Mouse (Mus musculus): ENCODE measurements around the gene Cyp1a1. TPM values are rescaled to one million over a fixed set of nuclear protein-coding genes. Genes with fewer than 3 reads are reported as not detected.

Cyp1a1 gene
- total RNA-seq (2022): under 1 TPM; 0.14 to 0.25 (median 0.19) TPM

- no peak for DNase-seq (ENCODE audit: low spot score in 2 of 2)
Measured at GRCm38 (mm10) chr9:57687751-57688150, at the start of gene Cyp1a1. Gene Cyp1a1, plus strand, starts transcription at chr9:57687928.

DNA sequence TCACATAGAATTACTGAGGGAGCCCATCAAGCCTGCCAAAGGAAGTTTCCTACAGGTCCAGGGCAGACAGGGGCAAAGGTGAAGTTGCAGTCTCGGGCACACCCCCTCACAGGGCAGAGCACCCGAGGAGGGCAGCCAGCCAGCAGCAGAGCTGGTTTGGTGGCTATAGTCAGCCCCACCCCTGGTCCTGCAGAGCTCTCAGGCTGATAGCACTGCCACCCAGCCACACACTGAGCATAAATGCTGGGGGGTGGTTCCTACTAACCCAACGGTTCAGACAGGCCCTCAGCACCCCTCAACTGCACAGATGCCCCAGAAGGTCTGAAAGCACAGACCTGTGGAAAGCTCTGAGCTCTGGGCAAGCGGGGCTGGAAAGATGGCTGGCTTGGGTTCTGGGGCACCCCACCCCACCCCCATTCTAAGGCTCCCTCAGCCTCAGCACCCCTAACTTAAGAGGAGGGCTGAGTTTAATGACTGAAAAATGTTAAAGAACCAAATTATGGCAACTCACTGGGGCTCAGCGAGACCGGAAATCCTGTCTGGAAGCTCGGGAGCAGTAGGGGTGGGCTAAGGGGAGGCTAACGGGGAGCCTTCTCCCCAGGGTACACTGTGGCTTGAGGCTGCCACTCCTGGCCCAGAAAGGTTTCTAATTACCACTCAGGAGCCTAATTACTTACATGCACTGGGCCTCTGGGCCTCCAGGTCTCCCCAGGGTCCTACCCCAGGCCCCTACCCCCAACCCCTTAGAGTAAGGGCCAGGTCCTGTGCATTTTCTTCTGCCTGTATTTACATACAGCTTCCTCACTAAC is 48.9 kb upstream of the Cyp1a1 start:
- DNase-seq (ENCODE audit: low spot score in 2 of 2): no peak

DNA sequence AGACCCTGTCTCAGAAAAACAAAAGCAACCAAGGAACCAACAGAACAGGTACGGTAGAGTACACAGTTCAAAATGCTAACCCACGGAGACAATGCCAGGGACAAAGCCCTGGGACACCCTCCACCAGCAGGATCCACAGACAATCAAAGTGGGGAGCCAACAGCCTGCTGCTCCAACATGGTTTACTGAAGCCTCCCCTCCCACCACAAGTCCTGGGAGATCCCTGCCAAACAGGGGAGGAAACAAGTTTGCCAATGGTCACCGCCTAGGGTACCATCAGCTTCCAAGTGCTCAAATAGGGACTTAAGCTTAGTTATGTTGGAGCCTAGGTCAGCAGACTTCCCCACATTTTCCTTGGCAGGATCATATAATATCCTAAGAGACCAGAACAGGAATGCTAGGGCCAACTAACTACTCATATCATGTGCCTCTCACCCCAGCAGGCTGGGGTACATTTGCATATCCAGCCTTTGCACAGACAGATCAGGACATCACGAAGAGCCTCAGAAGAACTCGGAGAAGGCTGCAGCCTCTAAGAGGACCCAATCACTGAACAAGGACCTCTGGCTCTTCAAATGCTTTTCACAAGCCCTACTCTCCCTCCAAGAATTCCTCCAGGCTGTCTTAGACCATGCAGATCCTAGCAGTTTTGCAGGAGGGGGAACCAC is 47.9 kb upstream of the Cyp1a1 start:
- no peak for DNase-seq (ENCODE audit: low spot score in 2 of 2)

DNA sequence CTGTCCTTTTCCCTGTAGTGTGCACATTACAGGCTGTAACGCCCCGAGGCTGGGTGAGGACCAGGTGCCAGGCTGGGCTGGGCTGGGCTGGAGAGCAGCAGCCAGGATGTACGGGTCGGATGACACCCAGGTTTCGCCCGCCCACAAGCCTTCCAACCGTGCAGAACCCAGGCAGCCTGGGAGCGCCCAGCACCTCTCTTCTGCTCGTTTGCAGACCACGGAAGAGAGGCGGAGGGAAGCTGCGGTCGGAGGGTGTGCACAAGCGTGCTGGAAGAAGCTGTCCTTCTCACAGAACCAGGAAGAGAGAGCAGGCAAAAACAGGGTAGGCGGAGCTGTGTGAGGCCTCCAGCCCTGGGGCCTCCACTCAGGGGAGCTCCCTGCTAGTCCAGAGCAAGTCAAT is 47.3 kb upstream of the Cyp1a1 start:
- DNase-seq (ENCODE audit: low spot score in 2 of 2): no peak

DNA sequence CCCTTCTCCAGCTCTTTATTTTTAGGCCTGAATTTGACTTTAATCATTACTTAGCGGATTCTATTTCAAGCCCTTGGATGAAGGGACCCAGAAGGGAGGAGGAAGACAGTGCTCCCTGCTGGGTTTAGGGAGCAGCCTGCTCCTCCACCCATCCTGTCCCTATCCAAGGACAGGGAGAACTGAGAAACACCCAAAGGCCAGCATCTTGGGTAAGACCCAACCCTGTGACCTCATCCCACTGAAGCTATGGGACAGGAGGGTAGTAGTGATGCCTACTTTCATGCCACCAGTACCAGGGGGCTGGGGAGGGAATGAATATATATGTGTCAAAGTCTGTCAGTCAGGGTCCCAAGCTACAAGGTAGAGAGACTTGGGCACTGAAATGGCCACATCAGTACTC is 46.7 kb upstream of the Cyp1a1 start:
- no peak for DNase-seq (ENCODE audit: low spot score in 2 of 2)

GRCm38 (mm10) chr9:57641775-57642550 is 45.8 kb upstream of the Cyp1a1 start:
- no peak for DNase-seq (ENCODE audit: low spot score in 2 of 2)

GRCm38 (mm10) chr9:57643169-57643855 is 44.4 kb upstream of the Cyp1a1 start:
- no peak for DNase-seq (ENCODE audit: low spot score in 2 of 2)

DNA sequence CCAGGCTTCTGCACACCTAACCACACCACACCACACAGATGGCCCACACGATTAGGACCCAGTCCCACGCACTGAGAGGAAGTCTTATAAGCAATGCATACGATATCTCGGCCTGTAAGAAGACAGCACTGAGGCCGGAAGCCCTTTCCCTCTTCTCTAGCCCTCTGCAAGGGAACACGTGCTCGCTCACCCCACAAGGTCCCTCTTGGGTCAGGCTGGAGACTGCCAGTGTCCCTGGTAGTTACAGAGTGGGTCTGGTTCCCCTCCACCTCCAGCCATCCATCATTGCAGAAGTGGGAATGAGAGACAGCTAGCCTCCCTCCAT is 43.9 kb upstream of the Cyp1a1 start:
- DNase-seq (ENCODE audit: low spot score in 2 of 2): no peak

DNA sequence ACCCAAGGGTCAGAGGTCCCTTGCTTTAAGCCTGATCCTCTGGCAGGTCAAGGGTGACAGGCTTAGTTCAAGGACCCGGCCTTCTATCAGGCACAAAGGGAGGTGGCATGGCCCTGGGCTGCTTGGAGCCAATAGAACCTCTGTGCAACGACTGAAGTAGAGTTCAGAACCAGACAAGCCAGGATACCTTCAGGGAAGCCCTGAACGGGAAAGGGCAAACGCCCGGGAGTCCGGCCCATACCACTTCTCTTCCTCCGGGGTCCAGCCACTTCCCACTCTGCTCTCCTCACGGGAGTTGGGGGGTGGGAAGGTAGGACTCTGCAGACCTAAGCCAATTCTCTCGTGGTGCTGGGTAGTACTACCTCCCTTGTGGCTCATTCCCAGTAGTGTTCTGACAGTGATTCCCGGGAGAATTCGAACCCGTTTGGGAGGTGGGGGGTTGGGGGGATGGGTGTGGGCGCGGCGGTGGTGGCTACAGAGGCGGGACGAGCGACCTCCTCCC is 43.2 kb upstream of the Cyp1a1 start:
- DNase-seq (ENCODE audit: low spot score in 2 of 2): no peak

GRCm38 (mm10) chr9:57644944-57645893 is 42.5 kb upstream of the Cyp1a1 start:
- peak; percentile 81 to 82 for DNase-seq (ENCODE audit: low spot score in 2 of 2)

- DNase-seq (ENCODE audit: low spot score in 2 of 2): no peak
Measured at GRCm38 (mm10) chr9:57646551-57647103, 41.1 kb upstream of the Cyp1a1 start.

- no peak for DNase-seq (ENCODE audit: low spot score in 2 of 2)
Measured at GRCm38 (mm10) chr9:57647286-57648108, 40.2 kb upstream of the Cyp1a1 start.

- no peak for DNase-seq (ENCODE audit: low spot score in 2 of 2)
Measured at GRCm38 (mm10) chr9:57650130-57650785, 37.5 kb upstream of the Cyp1a1 start.

- no peak for DNase-seq (ENCODE audit: low spot score in 2 of 2)
Measured at GRCm38 (mm10) chr9:57650786-57651311, 36.9 kb upstream of the Cyp1a1 start.

GRCm38 (mm10) chr9:57652351-57652750 is 35.4 kb upstream of the Cyp1a1 start:
- no peak for DNase-seq (ENCODE audit: low spot score in 2 of 2)

- no peak for DNase-seq (ENCODE audit: low spot score in 2 of 2)
Measured at GRCm38 (mm10) chr9:57652855-57653254, 34.9 kb upstream of the Cyp1a1 start.

DNA sequence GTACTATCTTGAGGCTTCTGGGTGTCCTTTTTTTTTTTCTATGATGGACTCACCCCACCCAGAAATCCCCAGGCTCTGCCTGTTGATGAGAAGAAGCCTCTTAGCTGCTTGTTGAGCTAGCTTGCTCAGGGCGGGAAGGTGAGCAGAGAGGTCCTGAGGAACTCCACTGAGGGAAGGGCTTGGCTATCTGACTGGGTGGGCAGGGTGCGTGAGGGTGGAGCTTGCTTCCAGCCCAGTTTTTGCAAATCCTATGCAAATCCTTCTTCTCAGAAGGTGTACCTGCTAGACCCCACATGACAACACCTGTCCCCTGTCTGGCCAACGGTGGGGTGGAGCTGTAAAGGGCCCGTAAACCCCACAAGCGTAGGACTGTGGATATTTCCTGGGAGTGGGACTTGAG is 34.4 kb upstream of the Cyp1a1 start, which contains the start of gene Csk:
Csk (minus strand) TSS at position 349 of the 400 bp plus-strand sequence.
- DNase-seq (ENCODE audit: low spot score in 2 of 2): no peak

- DNase-seq (ENCODE audit: low spot score in 2 of 2): no peak
Measured at GRCm38 (mm10) chr9:57654966-57655365, 32.8 kb upstream of the Cyp1a1 start.
